Mouse (Mus musculus) sigmoid colon, adult 10 weeks (tissue): Measurements from ENCODE around the gene Srek1. TPM values are rescaled to one million over a fixed set of nuclear protein-coding genes. Genes with fewer than 3 reads are reported as not detected.

Source experiments
- polyA plus RNA-seq: library from polyadenylated mRNA; stranded (reverse); fragments of 350-450 nt; fragmentation: Illumina TruSeq; extraction: RNeasy Lipid Tissue Mini Kit (QIAGEN cat#74804); gene quantifications from one replicate; pipeline ENCODE4 v1.2.3, GENCODE M21; 2014; ENCODE audit warnings: low read depth, low replicate concordance

Gene Srek1
- polyA plus RNA-seq: 108 TPM

GRCm38 (mm10) chr13:103774119-103774757, at the start of gene Srek1:
TSS of gene Srek1 (minus strand) at chr13:103774608.

Other genes starting within 250 kb of the Srek1 start
- 737 TPM for gene Erbin, start 145.9 kb upstream of the Srek1 start, polyA plus RNA-seq